Mouse (Mus musculus): ENCODE results near the gene Col27a1. TPM values are rescaled to one million over a fixed set of nuclear protein-coding genes. Genes with fewer than 3 reads are reported as not detected.
"Not testable (repeated sequence)": the region's sequence is repeated elsewhere in the genome, so short reads cannot be mapped to it uniquely, and the experiment has no call there.

Gene Col27a1
- polyA plus RNA-seq, 1 experiment from 2014 or later: 4.1 TPM

DNA sequence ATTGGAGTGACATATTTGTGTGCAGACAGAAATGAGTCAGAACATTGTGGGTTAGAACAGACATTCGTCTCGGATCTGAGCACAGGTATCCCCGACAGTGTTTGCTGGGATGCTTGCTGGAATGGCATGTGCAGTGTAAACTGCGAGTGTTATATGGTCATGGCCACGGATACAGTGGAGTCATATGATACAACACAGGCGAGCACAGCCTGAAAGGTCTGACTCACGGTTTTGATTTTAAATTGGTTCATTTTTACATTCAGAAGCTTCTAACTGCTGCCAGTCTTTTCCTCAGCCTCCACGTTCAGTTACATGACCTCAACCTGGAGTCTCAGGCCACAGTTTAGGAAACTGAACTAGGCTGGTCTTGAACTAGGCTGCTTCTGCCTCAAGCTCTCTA lies 83.1 kb downstream of the Col27a1 start:
- H3K27me3 ChIP-seq: no peaks in the 10 kb centered on the region
- no peak overlapping the region for H3K4me3 ChIP-seq (replicated peaks)
- WGBS: 86% methylated on average over 8 of the region's 8 CpGs
- no peaks in the 10 kb centered on the region for H3K36me3 ChIP-seq (replicated peaks)
- no peak overlapping the region for H3K4me2 ChIP-seq
- no peak overlapping the region for H3K27ac ChIP-seq
- H3K9ac ChIP-seq: no peak overlapping the region
- H3K9me3 ChIP-seq: no peaks in the 10 kb centered on the region
- ATAC-seq (ENCODE audit: low FRiP score): no peak
- no peaks in the 10 kb centered on the region for H3K4me1 ChIP-seq

DNA sequence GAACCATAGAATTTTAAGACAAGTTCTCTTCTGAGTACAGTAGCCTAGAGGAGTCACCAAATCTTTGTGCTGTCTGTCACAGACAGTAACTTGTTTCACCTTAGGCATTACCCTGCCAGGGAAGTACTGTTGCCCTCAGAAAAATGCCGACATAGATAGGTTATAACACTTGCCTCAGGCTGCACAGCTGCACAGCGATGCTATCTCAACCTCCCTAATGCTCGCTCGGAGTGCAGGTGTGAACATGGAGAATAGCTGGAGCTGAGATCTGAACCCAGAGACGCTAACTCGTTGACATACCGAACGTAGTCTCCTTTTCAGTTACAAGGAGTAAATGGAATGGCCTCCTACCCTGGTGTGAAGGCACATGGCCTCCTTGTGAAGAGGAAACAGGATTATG lies 84.4 kb downstream of the Col27a1 start:
- H3K9me3 ChIP-seq: no peaks in the 10 kb centered on the region
- no peak overlapping the region for H3K27ac ChIP-seq
- H3K9ac ChIP-seq: no peak overlapping the region
- no peaks in the 10 kb centered on the region for H3K4me1 ChIP-seq
- H3K4me2 ChIP-seq: no peak overlapping the region
- 93% methylated on average over 8 of the region's 8 CpGs for WGBS
- no peak overlapping the region for H3K4me3 ChIP-seq (replicated peaks)
- no peaks in the 10 kb centered on the region for H3K36me3 ChIP-seq (replicated peaks)
- H3K27me3 ChIP-seq: no peaks in the 10 kb centered on the region
- ATAC-seq (ENCODE audit: low FRiP score): no peak

DNA sequence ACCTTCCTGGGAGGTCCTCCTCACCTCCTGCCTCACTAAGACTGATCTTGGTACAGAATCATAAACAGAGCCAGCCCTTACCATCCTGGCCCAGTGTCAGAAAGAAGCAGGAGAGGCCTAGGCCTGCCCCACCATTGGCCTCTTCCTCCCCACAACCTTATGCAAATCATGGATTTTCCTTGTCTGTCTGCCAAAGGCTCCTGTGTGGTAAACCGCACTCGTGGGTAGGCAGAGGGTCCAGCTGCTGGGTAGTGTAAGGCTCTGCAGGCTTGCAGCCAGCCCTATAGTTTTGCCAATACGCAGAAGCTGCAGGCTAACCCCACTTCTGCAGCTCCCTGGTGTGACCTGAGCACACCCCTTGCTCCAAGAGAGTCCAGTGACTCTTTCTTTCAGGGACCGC lies 88.8 kb downstream of the Col27a1 start:
- ATAC-seq (ENCODE audit: low FRiP score): no peak
- 76% methylated on average over 4 of the region's 4 CpGs for WGBS

DNA sequence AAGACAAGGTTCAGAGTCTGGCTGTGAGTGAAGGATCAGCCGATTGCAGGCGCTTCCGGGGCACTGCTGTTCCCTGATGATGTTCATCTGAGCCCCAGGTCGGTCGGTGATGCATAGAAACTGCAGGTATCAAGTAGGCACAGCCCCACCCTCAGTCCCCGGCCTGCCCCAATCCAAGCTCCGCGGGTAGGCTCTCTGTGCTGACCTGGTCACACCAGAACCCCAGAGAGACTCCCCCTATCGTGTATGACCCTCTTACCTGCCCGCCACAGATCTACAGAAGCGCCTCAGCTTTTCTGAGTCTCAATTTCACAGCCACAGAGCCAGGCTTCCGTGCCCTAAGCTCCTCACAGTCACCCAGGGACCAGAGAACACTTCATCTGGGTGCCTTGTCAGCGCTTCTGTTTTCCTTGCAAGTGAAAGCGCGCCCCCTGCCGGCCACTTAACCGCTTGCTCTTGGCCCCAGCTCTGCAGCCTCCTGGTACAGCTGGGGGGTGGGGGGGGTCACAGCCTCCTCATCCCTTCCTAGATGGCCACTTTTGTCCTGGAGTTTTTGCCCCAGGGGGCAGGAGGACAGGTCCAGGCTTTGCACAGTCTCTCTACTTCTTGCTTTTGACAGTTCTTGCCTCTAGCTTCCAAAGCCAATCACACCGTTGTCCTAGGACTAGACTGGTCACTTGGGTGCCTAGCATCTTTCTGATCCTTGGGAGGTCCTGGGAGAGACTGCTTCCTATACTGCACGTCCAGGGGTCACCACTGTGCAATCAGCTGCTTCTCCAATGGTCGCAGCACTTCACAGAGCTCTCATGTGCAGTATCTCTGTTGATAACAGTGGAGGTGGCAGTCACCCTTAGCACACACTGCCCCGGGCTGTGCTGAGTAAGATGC lies 93.6 kb downstream of the Col27a1 start:
- Histone ChIP-seq H3K36me3 (replicated peaks) (no peaks in the 10 kb centered on the region), H3K4me2 (no peak overlapping the region), H3K27me3 (no peaks in the 10 kb centered on the region), H3K4me1 (no peaks in the 10 kb centered on the region), H3K9me3 (no peaks in the 10 kb centered on the region), H3K9ac (no peak overlapping the region), H3K27ac (no peak overlapping the region), H3K4me3 (replicated peaks) (no peak overlapping the region)
- 33% methylated on average over 21 of the region's 21 CpGs for WGBS
- ATAC-seq (ENCODE audit: low FRiP score): peak; percentile 61; the same call in 1 of the 2 replicates

More for the DNA sequence above, 88.8 kb downstream of the Col27a1 start:
- Histone ChIP-seq H3K27me3 (no peaks in the 10 kb centered on the region), H3K9me3 (no peaks in the 10 kb centered on the region), H3K4me2 (no peak overlapping the region), H3K9ac (no peak overlapping the region), H3K27ac (no peak overlapping the region), H3K4me3 (replicated peaks) (no peak overlapping the region), H3K4me1 (no peaks in the 10 kb centered on the region), H3K36me3 (replicated peaks) (no peaks in the 10 kb centered on the region)

DNA sequence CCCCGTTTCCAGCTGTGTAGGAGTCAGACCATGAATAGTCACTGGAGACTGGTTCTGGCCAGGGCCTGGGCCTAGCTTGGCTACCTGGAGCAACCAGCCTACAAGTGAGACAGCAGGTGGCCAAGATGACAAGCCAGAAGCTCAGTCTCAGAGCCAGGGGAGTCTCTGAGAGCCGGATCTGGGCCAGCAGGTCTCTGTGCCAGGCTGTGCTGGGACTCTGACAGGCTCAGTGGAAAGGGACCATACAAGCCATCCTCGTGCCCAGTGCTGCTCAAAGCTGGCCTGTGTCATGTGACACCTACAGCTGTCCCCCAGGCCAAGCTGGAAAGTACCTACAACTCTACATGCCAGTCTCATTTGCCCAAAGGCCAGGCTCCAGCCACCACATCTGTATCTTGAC lies 94.5 kb downstream of the Col27a1 start:
- 77% methylated on average over 3 of the region's 3 CpGs for WGBS

DNA sequence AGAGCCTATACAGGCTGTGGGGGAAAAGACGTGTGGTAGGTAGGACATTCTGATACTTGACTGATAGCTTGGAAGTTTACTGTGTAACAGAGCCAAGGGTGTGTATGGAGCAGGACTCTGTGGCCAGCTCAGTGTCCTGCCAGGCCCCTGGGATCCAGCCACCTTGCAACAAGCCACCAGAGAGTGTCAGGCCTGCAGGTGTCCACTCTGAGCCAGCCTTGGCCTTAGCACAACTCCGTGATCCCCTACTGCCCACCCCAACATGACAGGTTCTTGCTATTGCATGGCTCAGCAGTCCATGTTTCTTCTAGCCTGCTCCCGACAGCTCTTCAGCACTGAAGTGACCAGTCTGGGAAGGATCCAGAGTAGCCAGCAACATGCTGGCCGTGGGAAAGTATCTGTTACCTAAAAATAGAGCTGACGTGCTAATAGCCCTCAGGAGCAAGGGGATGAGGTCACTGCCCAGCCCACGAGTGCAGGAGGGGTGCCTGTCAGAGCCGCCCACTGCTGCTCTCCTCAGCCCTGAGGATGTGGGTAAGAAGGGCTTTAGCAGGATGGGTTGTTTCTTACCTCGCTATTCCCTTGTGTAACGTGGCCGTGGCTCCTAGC lies 96.5 kb downstream of the Col27a1 start:
- no peak for ATAC-seq (ENCODE audit: low FRiP score)
- no peaks in the 10 kb centered on the region for H3K4me1 ChIP-seq
- no peak overlapping the region for H3K4me3 ChIP-seq (replicated peaks)
- no peaks in the 10 kb centered on the region for H3K9me3 ChIP-seq
- H3K27me3 ChIP-seq: no peaks in the 10 kb centered on the region
- no peak overlapping the region for H3K27ac ChIP-seq
- no peaks in the 10 kb centered on the region for H3K36me3 ChIP-seq (replicated peaks)
- 69% methylated on average over 10 of the region's 10 CpGs for WGBS
- H3K4me2 ChIP-seq: no peak overlapping the region
- no peak overlapping the region for H3K9ac ChIP-seq

More for the DNA sequence above, 94.5 kb downstream of the Col27a1 start:
- H3K27me3 ChIP-seq: no peaks in the 10 kb centered on the region
- no peak overlapping the region for H3K4me2 ChIP-seq
- no peaks in the 10 kb centered on the region for H3K9me3 ChIP-seq
- no peaks in the 10 kb centered on the region for H3K4me1 ChIP-seq
- no peaks in the 10 kb centered on the region for H3K36me3 ChIP-seq (replicated peaks)
- H3K9ac ChIP-seq: no peak overlapping the region
- no peak overlapping the region for H3K4me3 ChIP-seq (replicated peaks)
- no peak for ATAC-seq (ENCODE audit: low FRiP score)
- no peak overlapping the region for H3K27ac ChIP-seq

DNA sequence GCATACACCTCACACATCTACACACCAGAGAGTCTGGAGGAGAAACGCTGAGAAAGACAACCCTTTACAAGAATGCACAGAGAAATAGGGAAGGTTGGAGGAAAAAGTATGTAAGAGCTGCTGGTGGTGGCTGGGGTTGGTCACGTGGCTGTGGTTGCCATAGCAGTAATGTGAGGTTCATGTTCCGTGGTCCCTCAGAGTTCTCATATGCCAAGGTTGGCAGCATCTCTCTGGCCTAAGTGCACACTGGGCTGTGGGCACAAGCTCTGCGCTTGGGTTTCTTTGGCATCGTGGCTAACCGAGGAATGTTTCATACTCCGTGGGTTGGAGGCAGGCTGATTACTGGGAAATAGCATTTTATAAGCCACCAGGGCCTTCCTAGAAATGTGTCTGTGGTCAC lies 97.6 kb downstream of the Col27a1 start:
- no peaks in the 10 kb centered on the region for H3K36me3 ChIP-seq (replicated peaks)
- no peaks in the 10 kb centered on the region for H3K27me3 ChIP-seq
- no peak overlapping the region for H3K9ac ChIP-seq
- no peak for ATAC-seq (ENCODE audit: low FRiP score)
- H3K27ac ChIP-seq: no peak overlapping the region
- H3K4me1 ChIP-seq: no peaks in the 10 kb centered on the region
- WGBS: 95% methylated on average over 7 of the region's 7 CpGs
- H3K4me2 ChIP-seq: no peak overlapping the region
- no peaks in the 10 kb centered on the region for H3K9me3 ChIP-seq
- H3K4me3 ChIP-seq (replicated peaks): no peak overlapping the region

DNA sequence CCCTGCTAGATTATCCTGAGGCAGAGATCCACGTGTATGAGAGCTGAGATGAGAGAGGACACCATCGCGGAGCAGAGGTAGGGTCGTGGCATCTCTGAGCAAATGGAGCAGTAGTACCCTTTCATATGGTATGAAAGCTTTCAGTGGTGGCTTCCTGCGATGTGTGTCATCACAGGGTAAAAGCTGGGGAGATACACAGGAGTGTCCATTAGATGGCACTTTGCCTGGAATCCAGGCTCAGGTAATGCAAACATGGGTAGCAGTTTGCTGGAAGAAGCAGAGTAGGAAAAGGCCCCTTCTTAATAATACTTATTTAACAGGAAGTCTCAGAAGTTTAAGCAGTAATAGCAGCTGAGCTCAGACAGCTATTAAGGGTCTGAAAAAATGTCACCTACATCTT lies 100.3 kb downstream of the Col27a1 start:
- Histone ChIP-seq H3K4me2 (no peak overlapping the region), H3K9ac (no peak overlapping the region), H3K4me1 (no peaks in the 10 kb centered on the region), H3K4me3 (replicated peaks) (no peak overlapping the region), H3K27ac (no peak overlapping the region), H3K27me3 (no peaks in the 10 kb centered on the region), H3K36me3 (replicated peaks) (no peaks in the 10 kb centered on the region), H3K9me3 (no peaks in the 10 kb centered on the region)
- WGBS: 74% methylated on average over 5 of the region's 5 CpGs
- no peak for ATAC-seq (ENCODE audit: low FRiP score)

DNA sequence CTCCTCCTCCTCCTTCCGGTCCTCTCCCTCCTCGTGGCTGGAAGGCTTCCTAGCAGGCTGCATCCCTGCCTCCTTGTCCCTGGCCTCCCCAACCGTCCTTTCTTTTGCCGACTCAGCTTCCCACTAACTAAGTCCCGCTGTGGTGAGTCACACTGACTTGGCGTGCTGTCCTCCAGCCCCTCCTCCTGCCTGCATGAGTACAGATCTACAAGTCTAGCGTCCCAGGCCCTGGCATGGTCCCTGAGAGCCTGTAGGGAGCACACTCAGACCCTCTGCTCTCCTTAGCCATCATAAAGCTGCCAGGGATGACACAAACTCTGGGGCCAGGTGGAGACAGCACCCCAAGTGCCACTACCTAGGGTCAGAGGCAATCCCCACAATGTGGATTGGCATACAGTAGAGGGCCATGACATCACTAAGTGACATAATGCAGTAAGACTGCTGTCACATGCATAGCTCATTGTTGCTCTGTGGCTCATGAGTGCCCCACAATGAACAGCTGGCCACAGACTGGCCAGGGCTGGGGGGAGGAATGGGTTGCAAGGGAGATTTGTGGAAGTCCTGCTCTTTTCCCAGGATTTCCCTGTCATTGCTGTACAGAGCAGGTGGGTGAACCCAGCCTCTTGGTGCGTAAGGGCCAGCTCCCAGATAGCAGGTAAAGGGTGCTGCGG lies 102.4 kb downstream of the Col27a1 start:
- Histone ChIP-seq H3K9me3 (no peaks in the 10 kb centered on the region), H3K9ac (no peak overlapping the region), H3K4me2 (no peak overlapping the region), H3K36me3 (replicated peaks) (no peaks in the 10 kb centered on the region), H3K4me3 (replicated peaks) (no peak overlapping the region), H3K27ac (no peak overlapping the region), H3K4me1 (no peaks in the 10 kb centered on the region), H3K27me3 (no peaks in the 10 kb centered on the region)
- ATAC-seq (ENCODE audit: low FRiP score): no peak
- WGBS: 78% methylated on average over 9 of the region's 9 CpGs

DNA sequence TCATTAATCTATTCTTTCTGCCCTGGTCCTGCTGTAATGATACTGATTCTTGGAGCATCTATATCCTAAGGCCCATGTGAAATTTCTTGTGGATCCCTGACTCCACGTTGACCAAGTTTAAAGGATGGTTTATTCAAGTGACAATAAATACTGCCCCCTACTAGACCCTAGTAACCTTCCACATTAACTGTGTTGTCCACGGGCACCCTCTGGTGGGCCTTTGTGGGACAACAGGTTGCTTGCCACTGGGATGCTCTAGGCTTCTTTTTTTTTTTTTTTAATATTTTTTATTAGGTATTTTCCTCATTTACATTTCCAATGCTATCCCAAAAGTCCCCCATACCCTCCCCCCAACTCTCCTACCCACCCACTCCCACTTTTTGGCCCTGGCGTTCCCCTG lies 105.8 kb downstream of the Col27a1 start:
- not testable (repeated sequence) for H3K9me3 ChIP-seq; H3K4me2 ChIP-seq; H3K27ac ChIP-seq; ATAC-seq (ENCODE audit: low FRiP score); H3K9ac ChIP-seq; H3K4me3 ChIP-seq (replicated peaks); H3K4me1 ChIP-seq; H3K27me3 ChIP-seq
- 31% methylated on average over 3 of the region's 3 CpGs for WGBS
- H3K36me3 ChIP-seq (replicated peaks): peaks cover 12% of the 10 kb centered on the region; the same call in 1 of the 2 replicates

DNA sequence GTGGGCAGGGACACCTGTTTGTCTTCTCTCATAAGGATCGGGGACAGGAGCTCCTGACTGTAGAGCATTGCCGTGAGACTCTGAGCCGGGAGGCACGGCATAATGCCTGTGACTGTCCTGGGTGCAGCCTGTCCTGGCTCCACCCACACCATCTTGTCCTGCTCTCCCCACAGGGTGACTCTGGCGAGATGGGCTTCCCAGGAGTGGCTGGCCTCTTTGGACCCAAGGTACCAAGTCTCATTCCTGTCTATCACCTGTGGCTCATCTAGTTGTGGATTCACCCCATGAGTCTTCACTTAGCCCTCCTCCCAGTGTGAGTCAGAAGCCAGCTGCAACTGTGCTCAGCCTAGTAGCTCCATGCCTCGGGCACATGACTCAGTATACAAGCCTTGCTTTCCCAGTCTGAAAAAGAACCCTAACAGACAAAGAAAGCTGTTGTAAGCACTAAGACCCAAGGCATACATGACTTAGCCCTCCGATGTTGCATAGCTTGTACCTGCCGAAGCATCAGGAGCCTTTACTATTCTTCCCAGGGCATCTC lies 109.5 kb downstream of the Col27a1 start:
- no peak for ATAC-seq (ENCODE audit: low FRiP score)
- Histone ChIP-seq H3K4me3 (replicated peaks) (no peak overlapping the region), H3K4me1 (no peaks in the 10 kb centered on the region), H3K9me3 (peaks cover 4% of the 10 kb centered on the region), H3K27me3 (no peaks in the 10 kb centered on the region), H3K27ac (no peak overlapping the region), H3K36me3 (replicated peaks) (peaks cover 12% of the 10 kb centered on the region; the same call in 1 of the 2 replicates), H3K9ac (no peak overlapping the region), H3K4me2 (no peak overlapping the region)
- 81% methylated on average over 8 of the region's 8 CpGs for WGBS

DNA sequence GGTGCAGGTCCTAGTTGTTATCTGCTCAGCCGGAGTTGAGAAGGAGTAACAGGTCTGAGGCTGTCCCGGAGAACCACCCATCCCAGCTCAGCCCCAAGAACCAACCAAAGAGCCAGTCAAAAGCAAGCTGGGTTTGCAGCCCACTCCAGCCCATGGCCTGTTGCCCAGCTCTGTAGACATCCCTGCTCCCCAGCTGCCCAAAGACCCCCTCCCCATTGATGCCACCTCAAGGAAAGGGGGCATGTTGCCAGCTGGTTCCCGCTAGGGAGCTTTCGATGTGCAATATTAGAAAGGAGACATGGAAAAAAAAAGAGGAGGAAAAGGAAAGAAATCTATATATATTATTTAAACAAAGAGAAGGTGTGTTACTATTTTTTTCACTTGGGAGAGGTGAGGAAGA lies 119.6 kb downstream of the Col27a1 start:
- WGBS: 95% methylated on average over 4 of the region's 4 CpGs
- Histone ChIP-seq H3K36me3 (replicated peaks) (no peaks in the 10 kb centered on the region; the same call in 1 of the 2 replicates), H3K4me2 (no peak overlapping the region), H3K4me3 (replicated peaks) (no peak overlapping the region), H3K9me3 (no peaks in the 10 kb centered on the region), H3K27ac (no peak overlapping the region), H3K9ac (no peak overlapping the region), H3K27me3 (no peaks in the 10 kb centered on the region), H3K4me1 (no peaks in the 10 kb centered on the region)
- ATAC-seq (ENCODE audit: low FRiP score): no peak

Data from forebrain, embryonic 12.5 days (tissue).